In the genomic region with DNA sequence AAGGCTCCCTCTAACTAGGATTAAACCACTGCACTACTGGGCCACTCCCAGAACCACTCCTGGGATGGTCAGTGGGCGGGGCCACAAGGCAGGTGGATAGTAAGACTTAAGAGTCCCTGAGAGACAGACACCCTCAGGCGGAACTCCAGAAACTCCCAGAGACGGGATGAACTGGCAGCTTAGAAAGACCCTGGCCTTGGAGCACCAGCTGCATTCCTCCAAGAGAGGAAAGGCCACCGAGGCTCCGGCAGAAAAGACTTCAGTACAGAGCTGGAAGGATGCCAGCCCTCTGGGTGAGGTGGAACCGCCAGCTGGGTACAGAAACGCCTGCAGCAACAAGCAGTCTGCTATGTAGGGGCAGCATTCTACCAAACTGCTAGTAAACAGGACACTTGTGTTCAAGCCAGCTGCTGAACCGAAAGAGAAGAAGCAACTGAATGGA, we compare ENCODE assay signal across 7 mouse cellular contexts.
DNase-seq lines count a peak whose midpoint lies in the region; ATAC-seq and TF ChIP-seq lines count a peak whose summit lies in the region.

No protein-coding gene starts in this region.

- DNase-seq in adipocyte (ENCODE audit: low spot score), result peak; percentile 91
- DNase-seq in forebrain, postnatal 0 days, result peak; percentile 82
- peak; percentile 79 for DNase-seq in heart, postnatal 4 days
- DNase-seq in layer of hippocampus, postnatal 36 days, result peak; percentile 77 to 82
- DNase-seq in urinary bladder, postnatal 25 days (ENCODE audit: low spot score), result peak; percentile 59

- ATAC-seq in forebrain, postnatal 0 days, result peak; percentile 84

- no peak for TF ChIP-seq CTCF in ES-Bruce4 (IDR thresholded peaks at IDR 0.05; ENCODE audit: low read depth, low read length)
- no peak for TF ChIP-seq CTCF in forebrain, postnatal 0 days (IDR thresholded peaks at IDR 0.05; ENCODE audit: low read depth)

- 17% methylated on average over 8 of the region's 8 CpGs for WGBS in forebrain, postnatal 0 days

- H3K9me3 ChIP-seq in ES-Bruce4 (replicated peaks; ENCODE audit: control insufficient read depth, insufficient read depth, low read length, poor library complexity, severe bottlenecking), result no peaks in the 10 kb centered on the region
- no peaks in the 10 kb centered on the region for H3K9me3 ChIP-seq in forebrain, postnatal 0 days (ENCODE audit: low read length)

- H3K27ac ChIP-seq in ES-Bruce4 (ENCODE audit: insufficient read depth, low read length), result 0 out of 2 replicates have a peak overlapping the region, but pooled peaks have one; percentile 26
- H3K27ac ChIP-seq in forebrain, postnatal 0 days (ENCODE audit: low read depth, low read length), result peak overlapping the region; percentile 40; the same call in 1 of the 2 replicates

- H3ac ChIP-seq in myocyte (ENCODE audit: control insufficient read depth, insufficient read length), result no peak overlapping the region

- no peak overlapping the region for H3K4me2 ChIP-seq in forebrain, postnatal 0 days (ENCODE audit: low read depth)
- no peak overlapping the region for H3K4me2 ChIP-seq in myocyte (ENCODE audit: low read depth)

- H3K9ac ChIP-seq in ES-Bruce4 (ENCODE audit: low read depth, poor library complexity, severe bottlenecking), result no peak overlapping the region
- no peak overlapping the region for H3K9ac ChIP-seq in forebrain, postnatal 0 days

- H3K4me1 ChIP-seq in ES-Bruce4 (ENCODE audit: control insufficient read depth, insufficient read depth, low read length), result peaks cover 6% of the 10 kb centered on the region
- 0 out of 2 replicates have a peak, but pooled peaks cover 15% of the 10 kb centered on the region for H3K4me1 ChIP-seq in forebrain, postnatal 0 days (ENCODE audit: insufficient read depth)

- peaks cover 47% of the 10 kb centered on the region for H3K36me3 ChIP-seq in ES-Bruce4 (ENCODE audit: control insufficient read depth, insufficient read depth, low read length, poor library complexity, severe bottlenecking)
- no peaks in the 10 kb centered on the region for H3K36me3 ChIP-seq in forebrain, postnatal 0 days (ENCODE audit: insufficient read depth)
- H3K36me3 ChIP-seq in myocyte (ENCODE audit: control insufficient read depth, insufficient read depth), result peaks cover 45% of the 10 kb centered on the region

- H3K27me3 ChIP-seq in ES-Bruce4 (ENCODE audit: control insufficient read depth, insufficient read depth, low read length, poor library complexity, severe bottlenecking), result no peaks in the 10 kb centered on the region
- no peaks in the 10 kb centered on the region for H3K27me3 ChIP-seq in forebrain, postnatal 0 days (ENCODE audit: insufficient read depth, low read length)
- no peaks in the 10 kb centered on the region for H3K27me3 ChIP-seq in myocyte (ENCODE audit: control insufficient read depth, insufficient read depth, insufficient read length)

- no peak for TF ChIP-seq EP300 in ES-Bruce4 (IDR thresholded peaks at IDR 0.05; ENCODE audit: insufficient read depth, low read depth, low read length)

- TF ChIP-seq POLR2A in ES-Bruce4 (IDR thresholded peaks at IDR 0.05; ENCODE audit: insufficient read depth, low read length) (no peak), myocyte (IDR thresholded peaks at IDR 0.05; ENCODE audit: insufficient read length, low read depth) (no peak)

- H3K4me3 ChIP-seq in ES-Bruce4 (ENCODE audit: low read depth, low read length) (no peak overlapping the region), myocyte (no peak overlapping the region)
- no peak overlapping the region for H3K4me3 ChIP-seq in forebrain, postnatal 0 days (ENCODE audit: low read depth, low read length)

- peaks cover 13% of the 10 kb centered on the region for H3K79me2 ChIP-seq in myocyte (ENCODE audit: control insufficient read depth, insufficient read depth)

TF ChIP-seq in myocyte, 11 proteins besides CTCF, POLR2A, EP300 and RAD21:
- TF ChIP-seq MYOD1 (IDR thresholded peaks at IDR 0.05; ENCODE audit: control insufficient read depth in 1 of 3, insufficient read length in 2 of 3, low read depth in 2 of 3) (peak in 1 of 3 experiments; percentile 47), MYOG (IDR thresholded peaks at IDR 0.05; ENCODE audit: control insufficient read depth in 1 of 3, insufficient read depth in 1 of 3, insufficient read length in 2 of 3, low read depth in 2 of 3) (peak in 2 of 3 experiments; percentile 13 to 77), REST (IDR thresholded peaks at IDR 0.05; ENCODE audit: insufficient read depth, insufficient read length) (no peak)
